Mouse (Mus musculus): ENCODE data around the gene Cyb5d1. TPM values are rescaled to one million over a fixed set of nuclear protein-coding genes. Genes with fewer than 3 reads are reported as not detected.

Cyb5d1 gene
- total and polyA plus RNA-seq, 3 experiments = 28.4 to 29.5 (median 29.3) TPM

DNA sequence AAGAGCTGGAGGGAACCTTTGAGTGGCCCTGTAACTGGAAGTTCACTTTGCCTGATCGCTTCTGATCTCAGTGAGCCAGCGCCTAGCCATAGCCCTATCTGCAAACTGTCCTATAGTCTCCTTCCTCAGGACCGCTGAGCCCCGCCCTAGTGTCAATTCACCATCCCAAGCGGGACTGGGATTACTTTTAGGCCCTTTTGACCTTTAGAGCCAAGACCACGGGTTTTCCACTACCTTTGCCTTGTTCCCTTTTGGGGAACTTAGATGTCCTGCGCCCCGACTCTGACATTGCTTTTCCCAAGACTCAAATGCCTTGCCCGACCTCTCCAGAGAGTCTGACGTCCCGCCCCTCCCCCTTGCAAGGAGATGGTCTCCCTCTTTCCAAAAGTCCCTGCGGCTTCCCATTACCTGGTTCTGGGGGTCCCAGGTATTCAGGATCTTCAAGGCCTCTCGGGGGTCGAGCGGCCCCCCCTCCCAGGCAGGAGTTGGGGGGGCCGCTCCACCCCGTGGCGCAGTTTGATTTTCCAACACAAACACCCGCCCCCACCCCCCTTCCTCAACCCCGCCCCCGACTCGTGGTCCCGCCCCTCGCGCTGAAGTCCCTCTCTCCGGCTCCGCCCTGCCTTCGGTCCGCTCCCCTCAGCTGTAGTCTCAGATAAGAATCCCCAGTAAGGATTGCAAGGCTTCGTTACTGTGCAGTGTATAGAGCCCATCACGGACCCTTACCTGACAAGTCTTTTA, 24.6 kb upstream of the Cyb5d1 start:
- Histone ChIP-seq H3K9me3 (replicated peaks; ENCODE audit: low read length) (no peaks in the 10 kb centered on the region), H3K4me1 (ENCODE audit: control insufficient read depth in 1 of 2, insufficient read depth in 2 of 2) (peaks cover 19 to 46% of the 10 kb centered on the region in 2 experiments), H3K79me2 (replicated peaks; ENCODE audit: control insufficient read depth, extremely low read depth, insufficient read depth, poor library complexity, severe bottlenecking) (no peaks in the 10 kb centered on the region), H3K9ac (ENCODE audit: insufficient read depth, low read depth) (peak overlapping the region; percentile 52), H3K4me3 (replicated peaks in 1 of 3; ENCODE audit: low read depth in 2 of 3, low read length in 2 of 3, poor library complexity in 1 of 3) (peak overlapping the region; percentile 38 to 50 (median 48)), H3K36me3 (replicated peaks in 1 of 2; ENCODE audit: control insufficient read depth in 1 of 2, insufficient read depth in 1 of 2, low read length in 1 of 2) (no peaks in the 10 kb centered on the region), H3K27ac (ENCODE audit: insufficient read depth, low read depth) (no peak overlapping the region), H3K4me2 (ENCODE audit: insufficient read depth, low read depth, poor library complexity, severe bottlenecking) (peak overlapping the region; percentile 93), H3K27me3 (replicated peaks) (peaks cover 75% of the 10 kb centered on the region)
- TF ChIP-seq MEF2A (IDR thresholded peaks at IDR 0.05; ENCODE audit: borderline replicate concordance, low read depth, low read length) = no peak
- no peak for TF ChIP-seq ZMIZ1 (IDR thresholded peaks at IDR 0.05; ENCODE audit: low read depth, low read length)
- TF ChIP-seq USF1 (IDR thresholded peaks at IDR 0.05; ENCODE audit: low read depth, low read length) = no peak
- TF ChIP-seq MXI1 (IDR thresholded peaks at IDR 0.05; ENCODE audit: low read depth, low read length) = peak; percentile 52
- no peak for TF ChIP-seq CTCF (conservative IDR thresholded peaks at IDR 0.05 in 1 of 2, IDR thresholded peaks at IDR 0.05 in 1 of 2; ENCODE audit: low read depth in 2 of 2, low read length in 2 of 2)
- peak; percentile 55 for TF ChIP-seq CHD2 (IDR thresholded peaks at IDR 0.05; ENCODE audit: low read length)
- TF ChIP-seq BHLHE40 (IDR thresholded peaks at IDR 0.05; ENCODE audit: low read depth, low read length) = 0 out of 2 replicates have a peak, but pooled peaks have one; percentile 7
- no peak for TF ChIP-seq KAT2A (IDR thresholded peaks at IDR 0.05; ENCODE audit: insufficient replicate concordance, low read length)
- TF ChIP-seq UBTF (IDR thresholded peaks at IDR 0.05; ENCODE audit: low read depth, low read length) = no peak
- TF ChIP-seq RCOR1 (conservative IDR thresholded peaks at IDR 0.05; ENCODE audit: low read depth, low read length) = no peak
- 0 out of 2 replicates have a peak, but pooled peaks have one; percentile 9 for TF ChIP-seq MAZ (IDR thresholded peaks at IDR 0.05; ENCODE audit: low read depth, low read length)
- no peak for TF ChIP-seq IRF4 (IDR thresholded peaks at IDR 0.05; ENCODE audit: low read depth, low read length)
- no peak; the same call in 1 of the 2 replicates for TF ChIP-seq CHD1 (IDR thresholded peaks at IDR 0.05; ENCODE audit: low read depth, low read length)
- no peak for TF ChIP-seq ZNF384 (IDR thresholded peaks at IDR 0.05; ENCODE audit: low read depth, low read length)
- no peak for TF ChIP-seq ELF1 (IDR thresholded peaks at IDR 0.05; ENCODE audit: low read depth, low read length)
- TF ChIP-seq MYC (IDR thresholded peaks at IDR 0.05; ENCODE audit: low read depth, low read length) = no peak
- no peak for TF ChIP-seq MAX (IDR thresholded peaks at IDR 0.05; ENCODE audit: low read length)
- TF ChIP-seq GABPA (IDR thresholded peaks at IDR 0.05; ENCODE audit: insufficient replicate concordance, low read depth, low read length) = no peak
- TF ChIP-seq HCFC1 (IDR thresholded peaks at IDR 0.05; ENCODE audit: low read depth, low read length) = no peak
- no peak for TF ChIP-seq POLR2A (IDR thresholded peaks at IDR 0.05; ENCODE audit: low read depth, low read length)
- TF ChIP-seq TBP (conservative IDR thresholded peaks at IDR 0.05; ENCODE audit: low read depth, low read length) = no peak
- no peak for TF ChIP-seq E2F4 (IDR thresholded peaks at IDR 0.05; ENCODE audit: insufficient replicate concordance, low read depth, low read length)
- no peak for TF ChIP-seq MAFK (IDR thresholded peaks at IDR 0.05; ENCODE audit: insufficient replicate concordance, low read length)
- TF ChIP-seq JUN (IDR thresholded peaks at IDR 0.05; ENCODE audit: insufficient read depth, low read depth, low read length) = no peak
- no peak for TF ChIP-seq ETS1 (conservative IDR thresholded peaks at IDR 0.05; ENCODE audit: low read depth, low read length)
- TF ChIP-seq SIN3A (IDR thresholded peaks at IDR 0.05; ENCODE audit: low read length) = peak; percentile 78
- TF ChIP-seq POLR2AphosphoS2 (IDR thresholded peaks at IDR 0.05; ENCODE audit: low read depth, low read length) = no peak
- no peak for TF ChIP-seq PAX5 (IDR thresholded peaks at IDR 0.05; ENCODE audit: low read length)
- TF ChIP-seq EP300 (IDR thresholded peaks at IDR 0.05; ENCODE audit: low read length) = no peak
- TF ChIP-seq ZKSCAN1 (IDR thresholded peaks at IDR 0.05; ENCODE audit: borderline replicate concordance, low read depth, low read length) = no peak
- in situ Hi-C loops (cut with MboI; ENCODE audit: low pct_ligation_motif_present, low pct_unique_long_range_greater_than_20kb, low sequenced_read_pairs) (no loop called here), dilution Hi-C loops (cut with MboI; ENCODE audit: extremely low pct_ligation_motif_present, extremely low pct_unique_long_range_greater_than_20kb, low sequenced_read_pairs) (no loop called here)
- DNase-seq (ENCODE audit: extremely low read depth) = no peak

Data from CH12.LX (cell line).